Mouse (Mus musculus): ENCODE measurements at regions not wholly inside any gene's neighbourhood (a gene's known extent, or its start where the extent isn't known, plus 50 kb on each side); places are given as distances from the start of the nearest gene placed in this dataset.

DNA sequence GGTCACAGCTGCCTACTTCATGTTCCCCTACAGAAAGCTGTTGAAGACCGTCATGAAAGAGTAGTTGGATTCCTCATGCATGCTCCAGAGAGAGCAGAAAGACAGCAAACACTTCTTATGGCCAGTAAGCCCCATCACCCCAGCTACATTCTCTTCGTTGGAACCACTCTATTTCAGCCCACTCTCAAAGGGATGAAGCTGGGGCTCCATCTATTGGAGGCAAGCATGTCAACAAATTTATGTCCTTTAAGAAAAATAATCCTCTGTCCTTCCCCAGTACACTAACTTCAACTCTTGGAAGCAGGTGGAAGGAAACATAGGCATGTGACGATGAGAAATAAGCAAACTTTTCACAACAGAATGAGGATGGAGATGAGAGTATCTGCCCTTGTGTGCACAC is 438.5 kb downstream of the Cdk5rap2 start:
- DNase-seq, result no peak

DNA sequence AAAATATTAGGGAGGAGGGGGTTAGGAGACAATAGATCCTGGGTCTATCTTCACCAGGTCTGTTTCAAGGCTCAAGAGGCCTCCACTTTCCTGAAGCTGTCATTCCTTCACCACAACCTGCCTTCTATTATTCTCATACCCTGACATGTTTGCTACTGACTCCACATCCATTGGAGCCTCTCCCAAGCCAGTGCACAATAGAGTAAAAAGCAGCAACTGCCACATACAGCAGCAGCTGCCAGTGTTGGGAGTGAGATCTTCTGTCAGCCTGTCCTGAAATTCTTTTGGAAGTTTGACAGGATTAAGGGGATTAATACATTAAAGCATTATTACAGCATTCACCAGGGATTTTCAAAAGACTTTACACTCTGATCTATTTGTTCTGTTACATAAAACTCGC is 441.8 kb downstream of the Cdk5rap2 start:
- DNase-seq, result no peak
